Mouse (Mus musculus): ENCODE results near the gene Zglp1. TPM values are rescaled to one million over a fixed set of nuclear protein-coding genes. Genes with fewer than 3 reads are reported as not detected.

The Zglp1 gene
- polyA plus RNA-seq, 1 experiment: 0.65 TPM

GRCm38 (mm10) chr9:21090972-21091706 lies 24.2 kb upstream of the Zglp1 start:
- Histone ChIP-seq H3K4me3 (ENCODE audit: extremely low read depth, insufficient read depth, insufficient read length) (peak overlapping the region; percentile 84), H3K27ac (ENCODE audit: insufficient read depth, low read length) (no peak overlapping the region; the same call in 1 of the 2 replicates), H3K27me3 (ENCODE audit: control insufficient read depth, insufficient read depth, low read length) (no peaks in the 10 kb centered on the region), H3K36me3 (ENCODE audit: control insufficient read depth, insufficient read depth, low read length) (peaks cover 21% of the 10 kb centered on the region), H3K4me1 (ENCODE audit: control insufficient read depth, insufficient read depth, insufficient read length) (peaks cover 6% of the 10 kb centered on the region; the same call in 1 of the 2 replicates)
- TF ChIP-seq CTCF (IDR thresholded peaks at IDR 0.05; ENCODE audit: extremely low read depth, insufficient read depth, insufficient read length, insufficient replicate concordance): no peak
- TF ChIP-seq POLR2A (IDR thresholded peaks at IDR 0.05; ENCODE audit: low read depth, low read length): no peak
- 2% methylated on average over 24 of the region's 24 CpGs for WGBS
- DNase-seq (ENCODE audit: low read depth in 1 of 2, low spot score in 2 of 2): no peak

GRCm38 (mm10) chr9:21090537-21090936 lies 23.6 kb upstream of the Zglp1 start:
- H3K36me3 ChIP-seq (ENCODE audit: control insufficient read depth, insufficient read depth, low read length): peaks cover 25% of the 10 kb centered on the region
- H3K27me3 ChIP-seq (ENCODE audit: control insufficient read depth, insufficient read depth, low read length): no peaks in the 10 kb centered on the region
- TF ChIP-seq POLR2A (IDR thresholded peaks at IDR 0.05; ENCODE audit: low read depth, low read length) (no peak), CTCF (IDR thresholded peaks at IDR 0.05; ENCODE audit: extremely low read depth, insufficient read depth, insufficient read length, insufficient replicate concordance) (no peak)
- H3K27ac ChIP-seq (ENCODE audit: insufficient read depth, low read length): no peak overlapping the region
- peak overlapping the region; percentile 84; the same call in 1 of the 2 replicates for H3K4me3 ChIP-seq (ENCODE audit: extremely low read depth, insufficient read depth, insufficient read length)
- peaks cover 6% of the 10 kb centered on the region; the same call in 1 of the 2 replicates for H3K4me1 ChIP-seq (ENCODE audit: control insufficient read depth, insufficient read depth, insufficient read length)
- DNase-seq (ENCODE audit: low read depth in 1 of 2, low spot score in 2 of 2): no peak
- WGBS: 95% methylated on average over 1 of the region's 1 CpGs

- Histone ChIP-seq H3K36me3 (ENCODE audit: control insufficient read depth, insufficient read depth, low read length) (peaks cover 72% of the 10 kb centered on the region), H3K4me3 (ENCODE audit: extremely low read depth, insufficient read depth, insufficient read length) (no peak overlapping the region), H3K27me3 (ENCODE audit: control insufficient read depth, insufficient read depth, low read length) (no peaks in the 10 kb centered on the region), H3K27ac (ENCODE audit: insufficient read depth, low read length) (no peak overlapping the region), H3K4me1 (ENCODE audit: control insufficient read depth, insufficient read depth, insufficient read length) (no peaks in the 10 kb centered on the region)
- TF ChIP-seq CTCF (IDR thresholded peaks at IDR 0.05; ENCODE audit: extremely low read depth, insufficient read depth, insufficient read length, insufficient replicate concordance) (no peak), POLR2A (IDR thresholded peaks at IDR 0.05; ENCODE audit: low read depth, low read length) (no peak)
- DNase-seq (ENCODE audit: low read depth in 1 of 2, low spot score in 2 of 2): no peak
- WGBS: 83% methylated on average over 3 of the region's 3 CpGs
Measured at GRCm38 (mm10) chr9:21083324-21083723, 16.4 kb upstream of the Zglp1 start.

GRCm38 (mm10) chr9:21081127-21081526 lies 14.2 kb upstream of the Zglp1 start:
- no peak for DNase-seq (ENCODE audit: low read depth in 1 of 2, low spot score in 2 of 2)
- peaks cover 66% of the 10 kb centered on the region for H3K36me3 ChIP-seq (ENCODE audit: control insufficient read depth, insufficient read depth, low read length)
- H3K27me3 ChIP-seq (ENCODE audit: control insufficient read depth, insufficient read depth, low read length): no peaks in the 10 kb centered on the region
- no peaks in the 10 kb centered on the region for H3K4me1 ChIP-seq (ENCODE audit: control insufficient read depth, insufficient read depth, insufficient read length)
- 92% methylated on average over 9 of the region's 9 CpGs for WGBS
- no peak overlapping the region for H3K27ac ChIP-seq (ENCODE audit: insufficient read depth, low read length)
- H3K4me3 ChIP-seq (ENCODE audit: extremely low read depth, insufficient read depth, insufficient read length): no peak overlapping the region
- TF ChIP-seq CTCF (IDR thresholded peaks at IDR 0.05; ENCODE audit: extremely low read depth, insufficient read depth, insufficient read length, insufficient replicate concordance) (no peak), POLR2A (IDR thresholded peaks at IDR 0.05; ENCODE audit: low read depth, low read length) (no peak)

GRCm38 (mm10) chr9:21075625-21076024 lies 8.7 kb upstream of the Zglp1 start:
- peaks cover 33% of the 10 kb centered on the region for H3K36me3 ChIP-seq (ENCODE audit: control insufficient read depth, insufficient read depth, low read length)

GRCm38 (mm10) chr9:21074173-21074572 lies 7.3 kb upstream of the Zglp1 start:
- Histone ChIP-seq H3K27me3 (ENCODE audit: control insufficient read depth, insufficient read depth, low read length) (no peaks in the 10 kb centered on the region), H3K27ac (ENCODE audit: insufficient read depth, low read length) (no peak overlapping the region), H3K4me3 (ENCODE audit: extremely low read depth, insufficient read depth, insufficient read length) (no peak overlapping the region), H3K36me3 (ENCODE audit: control insufficient read depth, insufficient read depth, low read length) (peaks cover 19% of the 10 kb centered on the region), H3K4me1 (ENCODE audit: control insufficient read depth, insufficient read depth, insufficient read length) (peaks cover 6% of the 10 kb centered on the region; the same call in 1 of the 2 replicates)
- WGBS: 67% methylated on average over 1 of the region's 1 CpGs
- TF ChIP-seq POLR2A (IDR thresholded peaks at IDR 0.05; ENCODE audit: low read depth, low read length) (no peak), CTCF (IDR thresholded peaks at IDR 0.05; ENCODE audit: extremely low read depth, insufficient read depth, insufficient read length, insufficient replicate concordance) (no peak)
- DNase-seq (ENCODE audit: low read depth in 1 of 2, low spot score in 2 of 2): no peak

More at GRCm38 (mm10) chr9:21075625-21076024, 8.7 kb upstream of the Zglp1 start:
- H3K27me3 ChIP-seq (ENCODE audit: control insufficient read depth, insufficient read depth, low read length): no peaks in the 10 kb centered on the region
- TF ChIP-seq POLR2A (IDR thresholded peaks at IDR 0.05; ENCODE audit: low read depth, low read length) (no peak), CTCF (IDR thresholded peaks at IDR 0.05; ENCODE audit: extremely low read depth, insufficient read depth, insufficient read length, insufficient replicate concordance) (no peak)
- no peak for DNase-seq (ENCODE audit: low read depth in 1 of 2, low spot score in 2 of 2)
- no peak overlapping the region for H3K4me3 ChIP-seq (ENCODE audit: extremely low read depth, insufficient read depth, insufficient read length)
- 96% methylated on average over 3 of the region's 3 CpGs for WGBS
- H3K4me1 ChIP-seq (ENCODE audit: control insufficient read depth, insufficient read depth, insufficient read length): peaks cover 6% of the 10 kb centered on the region; the same call in 1 of the 2 replicates
- no peak overlapping the region for H3K27ac ChIP-seq (ENCODE audit: insufficient read depth, low read length)
